Mouse (Mus musculus) 3134 (cell line): Measurements from ENCODE around the gene Isg20l2.
"Not testable (repeated sequence)": the region's sequence is repeated elsewhere in the genome, so short reads cannot be mapped to it uniquely, and the experiment has no call there.

Experiments used
- DNase-seq: peaks from one replicate; pipeline ENCODE4 v3.0.0-alpha.2; 2011; ENCODE audit warnings: low spot score; ENCODE audit not compliant: insufficient read length; ENCODE audit errors: extremely low read depth

The Isg20l2 gene

GRCm38 (mm10) chr3:87930078-87930795 lies at the start of gene Isg20l2, which contains the start of gene Rrnad1:
Gene Isg20l2 (plus strand): TSS chr3:87930314.
Gene Rrnad1 (minus strand): TSS chr3:87930717.
- peak; percentile 98 for DNase-seq

- no peak for DNase-seq
These were observed 45.8 kb upstream of the Isg20l2 start for GRCm38 (mm10) chr3:87884291-87884690.

- no peak for DNase-seq
These were observed 45.3 kb upstream of the Isg20l2 start for GRCm38 (mm10) chr3:87884708-87885251.

- peak; percentile 97 for DNase-seq
These were observed 44.7 kb upstream of the Isg20l2 start, which contains the start of gene Prcc for GRCm38 (mm10) chr3:87885281-87886003. Gene Prcc (minus strand): TSS chr3:87885608.

GRCm38 (mm10) chr3:87886004-87886365 lies 44.1 kb upstream of the Isg20l2 start:
- DNase-seq = no peak

- DNase-seq = no peak
These were observed 43.7 kb upstream of the Isg20l2 start for GRCm38 (mm10) chr3:87886416-87886815.

GRCm38 (mm10) chr3:87887400-87887799 lies 42.7 kb upstream of the Isg20l2 start:
- DNase-seq = peak; percentile 16

- no peak for DNase-seq
These were observed 38.6 kb upstream of the Isg20l2 start for GRCm38 (mm10) chr3:87891481-87891880.

- DNase-seq = no peak
These were observed 36.7 kb upstream of the Isg20l2 start for GRCm38 (mm10) chr3:87893367-87893905.

GRCm38 (mm10) chr3:87899266-87899665 lies 30.8 kb upstream of the Isg20l2 start:
- DNase-seq = no peak

GRCm38 (mm10) chr3:87899776-87900175 lies 30.3 kb upstream of the Isg20l2 start:
- DNase-seq = no peak

- DNase-seq = no peak
These were observed 29.0 kb upstream of the Isg20l2 start for GRCm38 (mm10) chr3:87901036-87901624.

- DNase-seq = not testable (repeated sequence)
These were observed 28.2 kb upstream of the Isg20l2 start for GRCm38 (mm10) chr3:87901959-87902358.

- no peak for DNase-seq
These were observed 26.3 kb upstream of the Isg20l2 start for GRCm38 (mm10) chr3:87903821-87904220.

GRCm38 (mm10) chr3:87905880-87906485 lies 24.1 kb upstream of the Isg20l2 start, which contains the start of gene Hdgf:
Gene Hdgf (plus strand): TSS chr3:87906321.
- DNase-seq = peak; percentile 99

- peak; percentile 61 for DNase-seq
These were observed 23.5 kb upstream of the Isg20l2 start for GRCm38 (mm10) chr3:87906601-87906980.

GRCm38 (mm10) chr3:87906981-87907857 lies 22.9 kb upstream of the Isg20l2 start:
- DNase-seq = peak; percentile 66

GRCm38 (mm10) chr3:87907906-87908305 lies 22.2 kb upstream of the Isg20l2 start:
- DNase-seq = no peak

- DNase-seq = peak; percentile 36
These were observed 20.7 kb upstream of the Isg20l2 start for GRCm38 (mm10) chr3:87909381-87909780.

- DNase-seq = peak; percentile 39
These were observed 20.2 kb upstream of the Isg20l2 start for GRCm38 (mm10) chr3:87909874-87910273.
